Mouse (Mus musculus): ENCODE data around the gene Vmp1. TPM values are rescaled to one million over a fixed set of nuclear protein-coding genes. Genes with fewer than 3 reads are reported as not detected.

The Vmp1 gene
- polyA plus RNA-seq, 1 experiment from 2014 or later: 87.3 TPM

- H3K9me3 ChIP-seq (replicated peaks; ENCODE audit: control insufficient read depth, low read length): no peaks in the 10 kb centered on the region
- WGBS (ENCODE audit: insufficient replicate concordance): 77% methylated on average over 7 of the region's 7 CpGs
- ATAC-seq (ENCODE audit: low read depth): peak; percentile 41; the same call in 1 of the 2 replicates
- no peak overlapping the region for H3K4me3 ChIP-seq (ENCODE audit: low read depth, low read length)
- H3K36me3 ChIP-seq (ENCODE audit: control insufficient read depth, insufficient read depth): no peaks in the 10 kb centered on the region; the same call in 1 of the 2 replicates
- H3K4me2 ChIP-seq (ENCODE audit: low read depth, low read length): no peak overlapping the region
- peaks cover 15% of the 10 kb centered on the region for H3K4me1 ChIP-seq (ENCODE audit: control insufficient read depth, low read depth, low read length)
- no peaks in the 10 kb centered on the region for H3K27me3 ChIP-seq (ENCODE audit: control insufficient read depth, insufficient read depth, low read depth, low read length)
- H3K27ac ChIP-seq (ENCODE audit: low read length): peak overlapping the region; percentile 46; the same call in 1 of the 2 replicates
- H3K9ac ChIP-seq (ENCODE audit: low read depth, low read length): no peak overlapping the region
Measured at GRCm38 (mm10) chr11:86596187-86596960, 87.3 kb downstream of the Vmp1 start.

- H3K36me3 ChIP-seq (ENCODE audit: control insufficient read depth, insufficient read depth): no peaks in the 10 kb centered on the region; the same call in 1 of the 2 replicates
- H3K4me1 ChIP-seq (ENCODE audit: control insufficient read depth, low read depth, low read length): peaks cover 15% of the 10 kb centered on the region
- no peak overlapping the region for H3K27ac ChIP-seq (ENCODE audit: low read length)
- H3K4me2 ChIP-seq (ENCODE audit: low read depth, low read length): no peak overlapping the region
- no peaks in the 10 kb centered on the region for H3K27me3 ChIP-seq (ENCODE audit: control insufficient read depth, insufficient read depth, low read depth, low read length)
- no peak overlapping the region for H3K9ac ChIP-seq (ENCODE audit: low read depth, low read length)
- no peaks in the 10 kb centered on the region for H3K9me3 ChIP-seq (replicated peaks; ENCODE audit: control insufficient read depth, low read length)
- ATAC-seq (ENCODE audit: low read depth): no peak
- WGBS (ENCODE audit: insufficient replicate concordance): 86% methylated on average over 6 of the region's 6 CpGs
- H3K4me3 ChIP-seq (ENCODE audit: low read depth, low read length): no peak overlapping the region
Measured at GRCm38 (mm10) chr11:86595366-86595765, 88.3 kb downstream of the Vmp1 start.

- Histone ChIP-seq H3K27me3 (ENCODE audit: control insufficient read depth, insufficient read depth, low read depth, low read length) (no peaks in the 10 kb centered on the region), H3K4me1 (ENCODE audit: control insufficient read depth, low read depth, low read length) (peaks cover 15% of the 10 kb centered on the region), H3K9me3 (replicated peaks; ENCODE audit: control insufficient read depth, low read length) (no peaks in the 10 kb centered on the region), H3K36me3 (ENCODE audit: control insufficient read depth, insufficient read depth) (no peaks in the 10 kb centered on the region; the same call in 1 of the 2 replicates), H3K4me2 (ENCODE audit: low read depth, low read length) (no peak overlapping the region), H3K4me3 (ENCODE audit: low read depth, low read length) (no peak overlapping the region), H3K27ac (ENCODE audit: low read length) (0 out of 2 replicates have a peak overlapping the region, but pooled peaks have one; percentile 25), H3K9ac (ENCODE audit: low read depth, low read length) (no peak overlapping the region)
- ATAC-seq (ENCODE audit: low read depth): no peak
- 53% methylated on average over 6 of the region's 6 CpGs for WGBS (ENCODE audit: insufficient replicate concordance)
Measured at GRCm38 (mm10) chr11:86594188-86594876, 89.3 kb downstream of the Vmp1 start.

- H3K4me2 ChIP-seq (ENCODE audit: low read depth, low read length): no peak overlapping the region
- ATAC-seq (ENCODE audit: low read depth): no peak
- WGBS (ENCODE audit: insufficient replicate concordance): 56% methylated on average over 5 of the region's 5 CpGs
- H3K27me3 ChIP-seq (ENCODE audit: control insufficient read depth, insufficient read depth, low read depth, low read length): no peaks in the 10 kb centered on the region
- no peak overlapping the region for H3K9ac ChIP-seq (ENCODE audit: low read depth, low read length)
- peak overlapping the region; percentile 56 for H3K27ac ChIP-seq (ENCODE audit: low read length)
- no peaks in the 10 kb centered on the region for H3K9me3 ChIP-seq (replicated peaks; ENCODE audit: control insufficient read depth, low read length)
- no peak overlapping the region for H3K4me3 ChIP-seq (ENCODE audit: low read depth, low read length)
- H3K36me3 ChIP-seq (ENCODE audit: control insufficient read depth, insufficient read depth): no peaks in the 10 kb centered on the region; the same call in 1 of the 2 replicates
- peaks cover 18% of the 10 kb centered on the region for H3K4me1 ChIP-seq (ENCODE audit: control insufficient read depth, low read depth, low read length)
Measured at GRCm38 (mm10) chr11:86593443-86593842, 90.2 kb downstream of the Vmp1 start.

- Histone ChIP-seq H3K9me3 (replicated peaks; ENCODE audit: control insufficient read depth, low read length) (no peaks in the 10 kb centered on the region), H3K9ac (ENCODE audit: low read depth, low read length) (no peak overlapping the region), H3K36me3 (ENCODE audit: control insufficient read depth, insufficient read depth) (no peaks in the 10 kb centered on the region; the same call in 1 of the 2 replicates), H3K27me3 (ENCODE audit: control insufficient read depth, insufficient read depth, low read depth, low read length) (no peaks in the 10 kb centered on the region), H3K27ac (ENCODE audit: low read length) (peak overlapping the region; percentile 56), H3K4me1 (ENCODE audit: control insufficient read depth, low read depth, low read length) (peaks cover 20% of the 10 kb centered on the region), H3K4me3 (ENCODE audit: low read depth, low read length) (no peak overlapping the region), H3K4me2 (ENCODE audit: low read depth, low read length) (no peak overlapping the region)
- 9% methylated on average over 3 of the region's 3 CpGs for WGBS (ENCODE audit: insufficient replicate concordance)
- peak; percentile 63 for ATAC-seq (ENCODE audit: low read depth)
Measured at GRCm38 (mm10) chr11:86592993-86593392, 90.6 kb downstream of the Vmp1 start.

GRCm38 (mm10) chr11:86591931-86592616, 91.6 kb downstream of the Vmp1 start:
- 62% methylated on average over 2 of the region's 2 CpGs for WGBS (ENCODE audit: insufficient replicate concordance)
- Histone ChIP-seq H3K27ac (ENCODE audit: low read length) (no peak overlapping the region), H3K36me3 (ENCODE audit: control insufficient read depth, insufficient read depth) (no peaks in the 10 kb centered on the region; the same call in 1 of the 2 replicates), H3K4me1 (ENCODE audit: control insufficient read depth, low read depth, low read length) (peaks cover 29% of the 10 kb centered on the region), H3K9me3 (replicated peaks; ENCODE audit: control insufficient read depth, low read length) (no peaks in the 10 kb centered on the region), H3K4me2 (ENCODE audit: low read depth, low read length) (no peak overlapping the region), H3K9ac (ENCODE audit: low read depth, low read length) (no peak overlapping the region), H3K4me3 (ENCODE audit: low read depth, low read length) (no peak overlapping the region), H3K27me3 (ENCODE audit: control insufficient read depth, insufficient read depth, low read depth, low read length) (no peaks in the 10 kb centered on the region)
- no peak for ATAC-seq (ENCODE audit: low read depth)

- 48% methylated on average over 4 of the region's 4 CpGs for WGBS (ENCODE audit: insufficient replicate concordance)
- peaks cover 36% of the 10 kb centered on the region for H3K4me1 ChIP-seq (ENCODE audit: control insufficient read depth, low read depth, low read length)
- H3K27ac ChIP-seq (ENCODE audit: low read length): no peak overlapping the region
Measured at GRCm38 (mm10) chr11:86591301-86591845, 92.3 kb downstream of the Vmp1 start.

GRCm38 (mm10) chr11:86590579-86590978, 93.1 kb downstream of the Vmp1 start:
- no peak for ATAC-seq (ENCODE audit: low read depth)
- Histone ChIP-seq H3K9me3 (replicated peaks; ENCODE audit: control insufficient read depth, low read length) (no peaks in the 10 kb centered on the region), H3K36me3 (ENCODE audit: control insufficient read depth, insufficient read depth) (no peaks in the 10 kb centered on the region), H3K27me3 (ENCODE audit: control insufficient read depth, insufficient read depth, low read depth, low read length) (no peaks in the 10 kb centered on the region), H3K27ac (ENCODE audit: low read length) (no peak overlapping the region), H3K9ac (ENCODE audit: low read depth, low read length) (no peak overlapping the region), H3K4me1 (ENCODE audit: control insufficient read depth, low read depth, low read length) (peaks cover 34% of the 10 kb centered on the region), H3K4me2 (ENCODE audit: low read depth, low read length) (no peak overlapping the region), H3K4me3 (ENCODE audit: low read depth, low read length) (no peak overlapping the region)
- WGBS (ENCODE audit: insufficient replicate concordance): 78% methylated on average over 10 of the region's 10 CpGs

More at GRCm38 (mm10) chr11:86591301-86591845, 92.3 kb downstream of the Vmp1 start:
- H3K4me3 ChIP-seq (ENCODE audit: low read depth, low read length): no peak overlapping the region
- no peak overlapping the region for H3K9ac ChIP-seq (ENCODE audit: low read depth, low read length)
- ATAC-seq (ENCODE audit: low read depth): no peak
- H3K9me3 ChIP-seq (replicated peaks; ENCODE audit: control insufficient read depth, low read length): no peaks in the 10 kb centered on the region
- H3K27me3 ChIP-seq (ENCODE audit: control insufficient read depth, insufficient read depth, low read depth, low read length): no peaks in the 10 kb centered on the region
- no peak overlapping the region for H3K4me2 ChIP-seq (ENCODE audit: low read depth, low read length)
- H3K36me3 ChIP-seq (ENCODE audit: control insufficient read depth, insufficient read depth): no peaks in the 10 kb centered on the region
